Mouse (Mus musculus) heart, postnatal 25 days (tissue): ENCODE results near the gene Tmpo. TPM values are rescaled to one million over a fixed set of nuclear protein-coding genes. Genes with fewer than 3 reads are reported as not detected.
A peak's percentile ranks its signal among the peaks of the same experiment; 100 is the strongest.

ENCODE experiments used
- DNase-seq: peaks from one replicate; pipeline ENCODE4 v3.0.0; 2022; ENCODE audit warnings: low spot score
- intact Hi-C: fragments of 180-260 bp; cut with DNase I; formaldehyde crosslinking; loops from one replicate; pipeline ENCODE4 v1.15.1; 2025
- total RNA-seq, 2 experiments: library from RNA; stranded (reverse); gene quantifications; 2 replicates each; pipeline ENCODE4 v1.2.3; 2021

Tmpo gene
- total RNA-seq, 2 experiments from 2014 or later, result 40.1 to 45.7 TPM

DNA sequence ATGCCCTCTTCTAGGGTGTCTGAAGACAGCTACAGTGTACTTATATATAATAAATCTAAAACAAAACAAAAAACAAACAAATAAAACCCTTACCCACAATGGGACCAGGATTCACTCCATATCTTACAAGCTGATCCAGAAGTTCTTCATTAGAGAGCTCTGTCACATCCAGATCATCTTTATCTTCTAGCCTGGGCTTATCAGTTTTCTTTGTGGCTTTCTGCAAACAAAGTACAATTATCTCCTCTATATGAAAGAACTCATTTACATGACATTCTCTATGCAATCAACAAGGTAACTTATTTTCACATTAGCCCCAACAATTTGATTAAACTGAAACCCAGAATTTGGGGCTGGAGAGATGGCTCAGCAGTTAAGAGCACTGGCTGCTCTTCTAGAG is 15.3 kb downstream of the Tmpo start:
- DNase-seq, result no peak
- intact Hi-C loops, result no loop called here

DNA sequence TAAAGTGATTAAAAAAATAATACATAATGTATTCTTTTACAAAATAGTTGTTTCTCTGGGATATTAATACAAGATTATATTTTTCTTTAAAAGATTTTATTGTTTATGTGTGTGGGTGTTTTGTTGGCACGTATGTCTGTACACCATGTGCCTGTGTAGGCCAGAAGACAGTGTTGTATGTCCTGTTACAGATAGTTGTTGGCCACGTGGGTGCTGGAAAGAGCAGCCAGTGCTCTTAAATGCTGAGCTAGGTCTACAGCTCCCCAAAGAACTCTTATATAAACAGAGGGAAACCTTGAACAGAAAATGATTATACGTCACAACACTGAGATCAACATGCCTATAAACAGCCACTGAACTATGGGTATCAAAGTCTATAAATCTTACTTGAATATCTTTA is 16.6 kb downstream of the Tmpo start:
- intact Hi-C loops, result no loop called here
- DNase-seq, result no peak

DNA sequence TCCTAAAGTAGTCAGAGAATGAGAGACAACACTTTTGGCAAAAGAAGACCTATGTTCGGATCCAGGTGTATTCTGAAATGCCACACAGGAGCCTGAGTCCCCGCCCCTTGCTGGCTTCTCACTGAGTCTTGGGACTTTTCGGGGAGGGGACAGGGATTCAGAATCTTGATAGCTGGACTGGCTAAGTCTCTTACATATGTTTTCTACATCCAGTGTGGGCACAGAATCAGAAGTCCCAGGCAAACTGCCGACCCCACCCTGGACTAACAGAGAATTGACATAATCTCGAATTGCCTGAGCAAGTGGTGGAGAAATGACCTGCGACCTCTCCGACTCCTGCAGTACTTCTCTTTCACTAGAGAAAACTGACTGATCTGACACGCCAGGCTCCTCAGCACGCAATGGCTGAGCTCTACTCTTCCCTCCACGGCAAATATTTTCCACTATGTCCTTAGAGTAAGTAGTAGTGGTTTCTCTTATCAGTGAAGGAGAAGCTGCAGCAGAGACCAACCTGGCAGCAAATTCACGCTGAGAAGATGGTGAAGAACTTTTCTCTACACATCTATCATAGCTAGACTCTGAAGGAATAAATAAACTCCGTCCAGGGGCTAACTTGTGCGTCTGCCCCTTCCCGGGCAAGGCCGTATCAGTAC is 18.5 kb downstream of the Tmpo start:
- no peak for DNase-seq
- intact Hi-C loops, result no loop called here

DNA sequence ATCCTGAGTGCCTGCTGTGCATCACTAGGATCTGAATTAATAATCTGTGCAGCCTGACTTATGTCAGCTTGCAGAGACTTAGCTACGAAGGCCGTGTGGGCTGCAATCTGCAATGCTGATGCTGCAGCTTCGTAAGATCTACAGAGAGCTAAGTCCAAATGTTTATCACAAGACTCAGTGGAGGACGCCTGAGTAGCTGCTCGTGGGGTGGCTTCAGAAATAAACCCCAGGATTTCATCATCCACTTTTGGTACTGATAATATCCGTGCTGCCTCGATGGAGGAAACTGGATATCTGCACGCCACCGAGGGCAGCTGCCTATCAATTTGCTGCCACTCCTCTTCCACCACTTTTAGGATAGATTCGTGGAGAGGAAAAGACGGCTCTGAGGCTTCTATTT is 19.0 kb downstream of the Tmpo start:
- intact Hi-C loops, result no loop called here
- no peak for DNase-seq

DNA sequence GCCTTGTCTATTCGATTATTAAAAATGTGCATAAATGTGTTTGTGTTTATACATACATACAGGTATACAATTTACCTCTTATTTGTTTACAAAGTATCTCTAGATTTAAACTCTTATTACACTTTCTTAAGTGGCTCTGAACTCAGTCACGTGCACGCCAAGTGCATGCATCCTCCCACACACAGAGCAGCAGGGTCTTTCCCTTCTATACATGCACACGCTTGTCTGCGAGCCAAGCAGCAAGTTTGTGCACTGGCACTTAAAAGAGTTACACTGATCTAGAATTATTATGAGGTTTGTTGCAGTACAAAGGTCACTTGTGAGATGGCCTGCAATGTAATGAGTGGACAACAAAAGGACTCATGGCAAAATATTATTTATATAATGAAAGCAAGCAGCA is 20.1 kb downstream of the Tmpo start:
- no peak for DNase-seq
- intact Hi-C loops, result no loop called here

DNA sequence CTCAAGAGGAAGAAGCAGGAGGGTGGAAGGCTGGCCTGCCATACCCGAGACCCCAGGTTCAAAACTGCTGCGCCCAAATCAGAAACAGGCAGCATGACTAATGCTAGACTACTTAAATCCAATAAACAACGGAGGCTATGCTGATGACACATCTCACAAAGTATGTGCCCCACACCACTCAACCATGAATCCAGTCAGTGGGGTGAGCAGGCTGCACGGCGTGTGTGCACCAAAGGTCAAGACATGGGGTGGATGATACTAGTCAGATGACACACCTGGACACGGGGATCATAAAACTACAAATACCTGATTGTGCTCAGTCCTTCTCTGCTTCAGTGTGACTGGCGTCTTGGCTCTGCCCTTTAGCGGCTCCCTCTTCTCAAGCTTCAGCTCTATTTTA is 22.7 kb downstream of the Tmpo start:
- intact Hi-C loops, result no loop called here
- no peak for DNase-seq

DNA sequence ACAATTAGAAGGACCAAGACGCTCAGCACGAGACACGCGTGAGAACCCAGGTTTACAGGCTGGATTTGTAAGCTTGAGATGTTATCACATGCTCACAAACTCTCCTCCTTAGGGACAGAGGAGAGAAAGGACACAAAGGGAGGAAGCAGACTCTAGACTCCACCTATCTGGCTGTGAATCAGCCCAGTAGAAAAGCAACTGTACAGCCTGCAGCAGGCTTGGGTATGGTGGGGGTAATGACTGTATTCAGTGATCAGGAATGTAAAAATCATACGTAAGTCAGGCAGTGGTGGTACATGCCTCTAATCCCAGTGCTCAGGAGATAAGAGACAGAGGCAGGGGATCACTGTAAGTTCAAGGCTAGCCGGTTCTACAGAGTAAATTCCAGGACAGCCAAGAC is 24.8 kb downstream of the Tmpo start:
- peak; percentile 13 for DNase-seq
- intact Hi-C loops, result no loop called here

DNA sequence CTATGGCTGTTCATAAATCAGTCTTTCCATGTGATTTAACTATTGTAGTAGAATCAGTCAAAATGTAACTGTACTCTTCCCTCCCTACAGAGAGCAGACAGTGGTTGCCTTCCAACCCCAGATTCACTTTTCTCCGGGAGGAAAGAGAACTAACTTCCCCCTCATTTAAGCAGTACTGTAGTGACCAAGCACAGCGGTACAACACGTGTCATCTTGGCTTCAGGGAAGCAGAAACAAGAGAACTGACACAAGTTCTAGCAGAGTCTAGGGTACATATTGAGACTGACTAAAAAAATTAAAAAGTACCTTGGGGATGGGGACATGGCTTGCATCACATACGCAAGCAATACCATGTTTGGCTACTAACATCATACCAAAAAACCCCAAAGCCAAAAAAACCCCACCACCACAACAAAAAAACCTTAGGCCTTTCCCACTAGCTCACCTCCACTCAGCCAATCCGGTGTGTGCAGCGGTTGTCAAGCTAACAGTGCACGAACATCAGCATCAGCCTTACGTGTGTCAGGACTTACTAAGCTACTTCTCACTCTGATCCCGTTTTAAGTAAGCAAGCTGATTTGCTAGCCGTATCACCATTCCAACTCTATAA is 27.1 kb downstream of the Tmpo start:
- intact Hi-C loops, result no loop called here

DNA sequence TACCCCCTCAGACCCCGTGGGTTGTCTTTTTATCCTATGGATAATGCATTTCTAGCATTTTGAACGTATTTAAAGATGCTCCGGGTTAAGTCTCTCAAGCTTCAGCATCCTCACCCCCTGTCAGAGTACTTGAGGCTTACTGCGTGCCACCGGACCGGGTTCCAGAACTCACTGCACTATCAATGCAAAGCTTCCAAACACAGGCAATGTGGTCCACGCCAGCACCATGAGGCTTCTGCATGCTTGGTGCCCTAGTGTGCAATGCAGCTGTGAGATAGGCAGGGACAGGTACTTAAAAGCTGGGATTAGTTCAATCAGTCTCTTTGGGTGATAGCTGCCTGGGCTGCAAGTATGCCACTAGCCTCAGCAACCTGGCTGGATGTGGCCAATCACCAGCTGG is 35.7 kb downstream of the Tmpo start:
- intact Hi-C loops, result no loop called here
- no peak for DNase-seq

More for the DNA sequence above, 27.1 kb downstream of the Tmpo start:
- no peak for DNase-seq

DNA sequence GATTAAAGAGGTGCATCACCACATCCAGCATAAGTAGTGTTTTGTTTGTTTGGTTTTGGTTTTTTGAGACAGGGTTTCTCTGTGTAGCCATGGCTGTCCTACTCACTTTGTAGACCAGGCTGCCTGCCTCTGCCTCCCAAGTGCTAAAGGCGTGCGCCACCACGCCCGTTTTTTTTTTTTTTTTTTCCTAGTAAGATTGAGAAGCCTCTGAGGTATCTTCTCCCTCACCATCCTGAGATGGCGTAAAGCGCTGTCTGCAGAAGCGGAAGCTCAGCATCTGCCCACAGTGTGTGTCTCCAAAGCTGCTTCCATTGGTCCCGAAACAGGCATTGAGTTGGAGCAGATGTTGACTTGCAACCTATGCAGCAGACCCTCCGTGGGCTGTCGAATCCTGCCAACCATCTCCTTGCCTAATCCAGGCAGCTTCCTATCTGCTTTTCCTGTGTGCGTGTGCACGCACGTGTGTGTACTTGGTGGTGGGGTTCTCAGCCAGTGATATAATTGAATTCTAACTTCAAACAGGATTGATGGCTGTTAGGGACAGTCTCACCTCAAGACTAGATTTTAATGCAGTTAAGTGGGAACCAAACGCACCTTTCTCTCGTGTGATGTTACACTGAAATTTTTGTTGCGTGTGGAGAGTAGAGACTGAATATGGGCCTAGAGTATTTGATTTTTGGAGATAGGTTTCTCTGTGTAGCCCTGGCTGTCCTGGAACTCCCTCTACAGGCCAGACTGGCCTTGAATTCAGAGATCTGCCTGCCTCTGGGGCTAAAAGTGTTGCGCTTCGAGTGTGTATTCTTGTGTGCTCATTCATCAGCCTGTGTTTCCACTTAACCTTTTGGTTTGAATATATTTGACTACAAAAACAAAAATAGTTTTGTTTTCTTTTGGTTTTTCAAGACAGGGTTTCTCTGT is 37.5 kb downstream of the Tmpo start:
- DNase-seq, result no peak
- intact Hi-C loops, result loop anchor here (5.0 kb wide), 2 partner anchors 61 to 411 kb away; partner anchors contain the start of genes Apaf1 and Ikbip

DNA sequence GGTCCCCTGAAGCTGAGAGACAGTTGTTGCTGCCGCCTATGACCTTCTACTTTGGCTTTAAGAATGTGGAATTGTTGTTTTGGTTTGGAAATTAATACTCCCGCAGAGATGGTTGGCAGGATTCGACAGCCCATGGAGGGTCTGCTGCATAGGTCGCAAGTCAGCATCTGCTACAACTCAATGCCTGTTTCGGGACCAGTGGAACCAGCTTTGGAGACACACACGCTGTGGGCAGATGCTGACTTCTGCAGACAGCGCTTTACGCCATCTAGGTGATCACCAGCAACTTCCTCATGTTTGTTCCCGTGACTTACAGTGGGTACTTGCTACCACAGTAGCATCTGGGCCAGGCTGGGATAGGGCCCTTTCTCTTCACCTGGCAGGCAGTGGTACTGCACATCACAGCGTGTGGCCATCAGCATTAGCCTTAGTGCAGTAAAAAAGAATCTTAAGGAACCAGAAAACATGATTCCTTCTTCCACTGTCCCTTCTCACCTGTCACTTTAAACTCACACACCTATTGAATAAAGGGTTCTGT is 38.4 kb downstream of the Tmpo start:
- no peak for DNase-seq
- intact Hi-C loops, result loop anchor here (5.0 kb wide), 2 partner anchors 60 to 410 kb away; partner anchors contain the start of genes Apaf1 and Ikbip

DNA sequence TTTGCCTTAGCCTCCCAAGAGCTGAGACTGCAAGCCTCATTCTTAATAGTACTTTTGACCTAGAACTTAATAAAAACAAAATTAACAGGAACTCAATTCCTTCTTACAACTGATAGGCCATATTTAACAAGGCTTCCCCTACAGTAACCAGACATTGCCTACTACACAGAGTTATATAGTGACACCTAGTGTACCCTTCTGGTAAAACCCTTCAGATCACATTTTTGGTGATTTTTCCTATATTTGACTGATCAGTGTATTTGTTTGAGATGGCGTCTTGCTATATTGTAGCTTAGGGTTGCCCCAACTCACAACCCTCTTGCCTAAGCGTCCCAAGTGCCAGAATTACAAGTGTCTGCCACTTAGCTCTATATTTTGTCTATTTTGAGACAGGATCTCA is 39.6 kb downstream of the Tmpo start:
- DNase-seq, result no peak
- intact Hi-C loops, result loop anchor here (2.0 to 5.0 kb wide), 3 partner anchors 19 to 409 kb away; partner anchors contain the start of genes Apaf1 and Ikbip

DNA sequence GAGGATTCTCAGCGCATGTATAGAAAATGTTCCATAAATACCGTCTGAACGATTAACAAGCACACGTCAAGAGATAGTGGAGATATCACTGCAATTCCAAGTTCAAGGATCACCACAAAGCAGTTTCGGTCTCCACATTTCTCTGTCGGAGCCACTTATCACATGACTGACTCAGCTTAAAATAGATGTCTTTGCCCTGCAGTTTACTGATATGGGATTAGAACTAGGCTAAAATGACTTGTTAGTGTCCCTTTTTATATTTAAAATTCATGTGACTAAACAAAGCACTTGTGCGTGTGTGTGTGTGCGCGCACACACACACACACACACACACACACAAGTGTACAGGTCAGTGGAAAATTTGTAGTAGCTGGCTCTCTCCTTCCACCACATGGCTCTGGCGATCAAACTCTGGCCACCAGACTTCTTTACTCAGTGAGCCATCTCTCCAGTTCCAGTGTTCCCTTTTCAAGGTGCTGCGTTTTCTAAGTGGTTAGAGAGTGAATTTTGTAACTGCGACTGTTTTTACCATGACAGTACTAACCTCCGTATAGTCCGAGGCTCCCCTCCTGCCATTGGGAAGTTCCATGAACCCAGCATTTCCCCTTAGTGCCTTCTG is 41.9 kb downstream of the Tmpo start:
- no peak for DNase-seq
- intact Hi-C loops, result no loop called here

DNA sequence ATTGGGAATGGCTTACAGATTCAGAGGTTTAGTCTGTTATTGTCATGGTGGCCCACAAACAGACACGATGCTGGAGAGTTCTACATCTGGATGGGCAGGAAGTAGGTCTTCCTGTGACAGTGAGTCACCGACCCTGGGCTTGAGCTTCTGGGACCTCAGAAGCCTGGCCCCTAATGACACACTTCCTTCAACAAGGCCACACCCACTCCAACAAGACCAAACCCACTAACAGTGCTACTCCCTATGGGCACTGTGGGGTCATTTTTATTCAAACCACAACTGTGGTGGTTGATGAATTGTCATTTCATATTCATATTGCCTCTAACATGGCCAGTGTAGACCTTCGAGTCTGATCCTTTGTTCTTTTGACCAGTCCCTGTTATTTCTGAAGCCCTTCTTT is 42.8 kb downstream of the Tmpo start:
- no peak for DNase-seq
- intact Hi-C loops, result no loop called here

DNA sequence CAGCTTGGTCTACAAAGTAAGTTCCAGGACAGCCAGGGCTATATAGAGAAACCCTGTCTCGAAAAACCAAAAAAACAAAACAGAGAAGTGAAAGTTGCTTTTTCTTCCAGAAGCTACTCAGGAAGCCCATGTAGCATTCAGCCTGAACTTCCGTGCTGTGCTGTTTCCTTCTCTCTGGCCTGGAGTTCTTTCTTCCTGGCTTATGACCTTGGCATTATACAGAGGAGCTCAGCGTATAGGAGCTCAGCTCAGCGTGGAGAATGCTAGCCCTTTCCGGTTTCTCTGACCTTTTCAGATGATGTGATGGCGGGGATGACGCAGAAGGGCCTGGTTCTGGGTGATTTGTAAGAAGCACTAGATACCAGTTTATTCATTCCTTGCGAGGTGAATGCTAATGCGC is 43.7 kb downstream of the Tmpo start:
- DNase-seq, result no peak
- intact Hi-C loops, result no loop called here

DNA sequence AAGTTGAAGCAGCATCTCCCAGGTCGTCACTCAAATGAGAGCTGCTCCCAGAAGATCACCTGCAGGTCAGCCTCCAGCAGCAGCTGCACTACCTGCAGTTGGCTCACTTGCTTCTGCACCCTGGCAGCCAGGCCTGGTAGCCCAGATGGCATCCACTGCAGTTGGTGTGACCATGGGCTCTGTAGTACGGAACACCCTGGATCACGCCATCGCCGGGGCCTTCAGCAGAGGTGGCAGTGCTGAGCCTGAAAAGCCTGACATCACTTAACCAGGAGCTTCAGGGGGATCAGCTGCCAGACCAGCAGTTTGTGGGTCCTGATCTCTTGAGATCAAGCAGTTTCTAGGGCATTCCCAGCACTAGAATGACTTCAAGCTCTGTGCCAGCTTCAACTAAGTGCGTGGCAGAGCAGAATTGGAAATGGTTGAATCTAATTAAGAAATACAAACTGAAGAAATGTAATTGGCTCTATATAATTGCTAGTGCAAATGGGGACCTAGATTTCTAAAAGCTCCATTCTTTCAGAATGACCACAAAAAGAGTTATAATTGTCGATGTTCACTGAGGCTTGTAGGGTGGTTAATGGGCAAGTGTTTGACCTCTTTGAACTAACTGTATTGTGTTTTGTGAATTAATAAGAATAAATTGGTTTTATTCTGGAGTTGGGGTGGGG is 45.7 kb downstream of the Tmpo start:
- no peak for DNase-seq
- intact Hi-C loops, result no loop called here

DNA sequence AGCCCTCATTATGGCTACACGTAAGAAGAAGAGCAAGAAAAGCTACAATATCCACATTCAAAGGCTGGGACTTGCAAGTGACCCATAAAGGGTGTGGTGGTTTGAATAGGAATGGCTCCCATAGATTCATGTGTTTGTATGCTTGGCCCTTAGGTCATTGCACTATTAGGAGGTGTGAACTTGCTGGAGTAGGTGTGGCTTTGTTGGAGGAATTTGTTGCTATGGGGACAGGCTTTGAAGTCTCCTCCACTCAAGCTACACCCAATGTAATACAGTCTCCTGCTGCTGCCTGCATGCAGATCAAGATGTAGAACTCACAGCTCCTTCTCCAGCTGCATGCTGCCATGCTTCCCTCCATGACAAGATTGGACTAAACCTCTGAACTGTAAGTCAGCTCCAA is 49.5 kb downstream of the Tmpo start:
- intact Hi-C loops, result no loop called here
- no peak for DNase-seq

DNA sequence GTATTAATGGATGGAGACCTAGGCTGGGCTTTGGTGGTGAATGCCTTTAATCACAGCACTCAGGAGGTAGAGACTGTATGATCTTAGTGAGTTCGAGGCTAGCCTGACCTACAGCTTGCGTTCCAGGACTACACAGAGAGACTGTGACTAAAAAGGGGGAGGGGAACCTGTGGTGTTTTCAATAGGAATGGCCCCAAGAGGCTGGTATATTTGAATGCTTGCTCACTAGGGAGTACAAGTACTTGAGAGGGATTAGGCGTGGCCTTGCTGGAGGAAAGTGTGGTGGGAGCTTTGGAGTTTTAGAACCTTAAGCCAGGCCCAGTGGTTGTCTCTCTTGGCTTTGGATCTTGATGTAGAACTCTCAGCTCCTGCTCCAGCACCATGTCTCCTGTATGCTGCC is 50.3 kb downstream of the Tmpo start:
- intact Hi-C loops, result no loop called here
- DNase-seq, result no peak

DNA sequence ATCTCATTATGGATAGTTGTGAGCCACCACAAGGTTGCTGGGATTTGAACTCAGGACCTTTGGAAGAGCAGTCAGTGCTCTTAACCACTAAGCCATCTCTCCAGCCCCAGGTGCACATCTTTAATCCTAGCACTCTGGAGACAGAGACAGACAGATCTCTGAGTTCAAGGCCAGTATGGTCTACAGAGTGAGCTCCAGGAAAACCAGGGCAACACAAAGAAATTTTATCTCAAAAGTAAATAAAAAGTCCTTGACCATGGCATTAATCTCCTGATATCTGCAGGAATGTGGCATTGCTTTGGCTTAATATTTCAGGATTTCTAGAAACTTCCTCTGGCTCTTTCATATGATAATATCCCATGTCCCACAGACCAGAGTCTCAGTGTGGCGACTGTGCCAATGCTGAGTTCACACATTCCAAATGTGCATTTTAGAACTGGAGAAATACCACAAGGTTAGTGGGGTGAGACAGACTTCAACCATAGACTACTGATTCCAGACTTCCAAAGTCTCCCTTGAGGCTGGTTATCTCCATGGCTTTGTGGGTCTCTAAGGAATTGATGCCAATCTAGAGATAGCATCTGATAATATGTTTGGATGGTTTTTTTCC is 52.5 kb downstream of the Tmpo start:
- DNase-seq, result no peak
- intact Hi-C loops, result no loop called here
